Mouse (Mus musculus): ENCODE results near the gene Trim67. TPM values are rescaled to one million over a fixed set of nuclear protein-coding genes. Genes with fewer than 3 reads are reported as not detected.
A peak's percentile ranks its signal among the peaks of the same experiment; 100 is the strongest.

Trim67 gene
- 0.02 TPM in 1 of 2 replicates, not detected in the other for polyA plus RNA-seq (2012; rRNA removed)

DNA sequence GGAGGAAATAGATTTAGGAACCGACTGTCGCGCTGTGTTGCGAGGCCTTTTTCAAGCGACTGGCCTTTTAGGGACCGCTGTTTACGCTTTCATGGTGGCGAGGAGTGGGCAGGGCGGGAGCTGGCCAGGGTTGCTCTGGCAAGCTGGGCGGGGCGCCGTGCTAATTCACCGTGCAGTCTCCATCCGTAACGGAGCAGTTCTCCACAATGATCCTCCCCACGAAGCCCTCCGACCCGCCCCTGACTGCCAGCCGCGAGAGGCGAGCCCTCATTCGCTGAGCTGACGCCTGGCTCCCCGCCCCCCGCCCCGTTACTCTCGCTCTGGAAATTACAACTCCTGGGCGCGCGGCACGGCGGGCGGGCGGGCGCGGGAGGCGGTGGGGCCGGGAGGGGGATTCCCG, at the start of gene Trim67:
Gene Trim67 (plus strand): TSS at position 385 of the 400 bp plus-strand sequence.
- Histone ChIP-seq H3K4me1 (ENCODE audit: control insufficient read depth, insufficient read depth, insufficient read length) (peaks cover 16% of the 10 kb centered on the region), H3K27me3 (ENCODE audit: control insufficient read depth, insufficient read depth, low read length) (peaks cover 23% of the 10 kb centered on the region)

DNA sequence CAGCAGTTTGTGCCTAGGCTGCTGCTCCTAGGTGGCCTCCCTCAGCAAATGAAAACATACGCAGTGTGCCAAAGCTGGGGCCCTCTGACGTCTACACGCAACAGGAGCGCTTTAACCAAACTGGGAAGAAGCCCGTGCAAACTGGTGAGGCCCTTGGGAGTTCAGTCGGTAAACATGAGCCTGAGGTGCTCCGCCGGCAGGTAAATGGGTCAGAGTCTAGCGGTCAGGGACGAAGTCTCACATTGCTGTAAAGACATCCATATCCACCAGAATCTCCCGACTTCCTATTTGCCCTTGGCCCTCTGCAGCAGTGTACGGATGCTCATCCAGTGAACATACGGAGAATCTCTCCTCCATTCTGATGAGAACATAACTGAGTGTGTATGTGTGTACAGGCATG, 46.2 kb upstream of the Trim67 start:
- Histone ChIP-seq H3K4me3 (ENCODE audit: extremely low read depth, insufficient read depth, insufficient read length) (no peak overlapping the region), H3K27me3 (ENCODE audit: control insufficient read depth, insufficient read depth, low read length) (peaks cover 9% of the 10 kb centered on the region), H3K4me1 (ENCODE audit: control insufficient read depth, insufficient read depth, insufficient read length) (no peaks in the 10 kb centered on the region; the same call in 1 of the 2 replicates), H3K27ac (ENCODE audit: insufficient read depth, low read length) (no peak overlapping the region), H3K36me3 (ENCODE audit: control insufficient read depth, insufficient read depth, low read length) (no peaks in the 10 kb centered on the region)
- TF ChIP-seq CTCF (IDR thresholded peaks at IDR 0.05; ENCODE audit: extremely low read depth, insufficient read depth, insufficient read length, insufficient replicate concordance): no peak
- TF ChIP-seq POLR2A (IDR thresholded peaks at IDR 0.05; ENCODE audit: low read depth, low read length): no peak
- 84% methylated on average over 13 of the region's 13 CpGs for WGBS
- no peak for DNase-seq (ENCODE audit: low read depth in 1 of 2, low spot score in 2 of 2)

More for the DNA sequence above, at the start of gene Trim67:
- under 1% methylated on average over 28 of the region's 39 CpGs for WGBS
- DNase-seq (ENCODE audit: low read depth in 1 of 2, low spot score in 2 of 2): no peak
- no peaks in the 10 kb centered on the region for H3K36me3 ChIP-seq (ENCODE audit: control insufficient read depth, insufficient read depth, low read length)
- H3K27ac ChIP-seq (ENCODE audit: insufficient read depth, low read length): no peak within 1 kb of the TSS
- peak within 1 kb of the TSS; percentile 29; the same call in 1 of the 2 replicates for H3K4me3 ChIP-seq (ENCODE audit: extremely low read depth, insufficient read depth, insufficient read length)
- no peak for TF ChIP-seq POLR2A (IDR thresholded peaks at IDR 0.05; ENCODE audit: low read depth, low read length)
- TF ChIP-seq CTCF (IDR thresholded peaks at IDR 0.05; ENCODE audit: extremely low read depth, insufficient read depth, insufficient read length, insufficient replicate concordance): no peak

DNA sequence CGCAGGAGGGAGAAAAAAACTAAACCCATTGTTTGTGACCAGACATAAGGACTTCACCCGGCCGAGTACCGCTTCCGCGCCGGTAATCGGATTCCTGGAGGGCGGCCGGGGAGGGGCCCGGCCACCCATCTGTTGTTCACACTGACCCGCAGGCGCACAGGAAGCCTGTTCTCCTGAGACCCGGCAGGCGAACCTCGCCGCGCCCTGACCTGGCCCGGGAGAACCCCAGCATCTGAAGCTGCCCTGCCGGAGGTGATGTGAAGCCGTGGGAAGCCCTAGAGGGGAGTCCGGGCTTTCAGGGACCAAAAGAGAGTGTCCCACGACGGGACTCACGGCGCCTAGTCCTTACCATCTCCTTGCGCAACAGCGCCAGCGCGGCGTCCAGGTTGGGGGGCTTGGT, 41.7 kb upstream of the Trim67 start:
- 2% methylated on average over 31 of the region's 31 CpGs for WGBS
- DNase-seq (ENCODE audit: low read depth in 1 of 2, low spot score in 2 of 2): no peak
- peaks cover 12% of the 10 kb centered on the region for H3K27me3 ChIP-seq (ENCODE audit: control insufficient read depth, insufficient read depth, low read length)

DNA sequence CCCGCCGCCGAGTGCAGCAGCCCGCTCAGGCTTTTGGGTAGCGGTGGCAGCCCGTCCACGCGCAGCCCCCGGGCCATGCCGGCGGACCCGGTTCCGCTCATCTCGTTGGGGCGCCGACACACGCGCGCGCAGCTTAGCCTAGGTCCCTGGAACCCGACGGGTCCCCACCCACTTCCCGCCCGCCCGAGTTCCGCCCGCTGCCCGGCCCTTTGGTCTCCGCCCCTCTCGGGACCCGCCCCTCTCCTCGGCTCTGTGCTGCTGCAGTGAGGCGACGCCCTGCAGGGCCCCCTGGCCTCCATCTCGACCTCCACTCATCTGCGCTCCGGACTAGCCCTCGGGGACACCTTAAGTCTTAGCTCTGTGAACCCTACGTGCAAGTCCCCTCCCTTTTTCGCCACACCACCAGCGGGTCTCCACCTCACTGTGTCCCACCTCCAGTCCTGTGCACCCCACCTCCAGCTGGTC, 41.2 kb upstream of the Trim67 start, which contains the start of gene Fam89a:
Gene Fam89a (minus strand): TSS at position 124 of the 465 bp plus-strand sequence.
- Histone ChIP-seq H3K4me1 (ENCODE audit: control insufficient read depth, insufficient read depth, insufficient read length) (peaks cover 5% of the 10 kb centered on the region), H3K27ac (ENCODE audit: insufficient read depth, low read length) (no peak within 1 kb of the TSS), H3K4me3 (ENCODE audit: extremely low read depth, insufficient read depth, insufficient read length) (peak within 1 kb of the TSS; percentile 56), H3K36me3 (ENCODE audit: control insufficient read depth, insufficient read depth, low read length) (no peaks in the 10 kb centered on the region), H3K27me3 (ENCODE audit: control insufficient read depth, insufficient read depth, low read length) (peaks cover 12% of the 10 kb centered on the region)
- WGBS: 4% methylated on average over 41 of the region's 41 CpGs
- TF ChIP-seq POLR2A (IDR thresholded peaks at IDR 0.05; ENCODE audit: low read depth, low read length): no peak
- no peak for TF ChIP-seq CTCF (IDR thresholded peaks at IDR 0.05; ENCODE audit: extremely low read depth, insufficient read depth, insufficient read length, insufficient replicate concordance)
- peak; percentile 11 to 60 for DNase-seq (ENCODE audit: low read depth in 1 of 2, low spot score in 2 of 2)

More for the DNA sequence above, 41.7 kb upstream of the Trim67 start:
- H3K4me1 ChIP-seq (ENCODE audit: control insufficient read depth, insufficient read depth, insufficient read length): peaks cover 5% of the 10 kb centered on the region
- TF ChIP-seq POLR2A (IDR thresholded peaks at IDR 0.05; ENCODE audit: low read depth, low read length) (no peak), CTCF (IDR thresholded peaks at IDR 0.05; ENCODE audit: extremely low read depth, insufficient read depth, insufficient read length, insufficient replicate concordance) (no peak)
- H3K36me3 ChIP-seq (ENCODE audit: control insufficient read depth, insufficient read depth, low read length): no peaks in the 10 kb centered on the region
- H3K27ac ChIP-seq (ENCODE audit: insufficient read depth, low read length): no peak overlapping the region
- peak overlapping the region; percentile 56 for H3K4me3 ChIP-seq (ENCODE audit: extremely low read depth, insufficient read depth, insufficient read length)

DNA sequence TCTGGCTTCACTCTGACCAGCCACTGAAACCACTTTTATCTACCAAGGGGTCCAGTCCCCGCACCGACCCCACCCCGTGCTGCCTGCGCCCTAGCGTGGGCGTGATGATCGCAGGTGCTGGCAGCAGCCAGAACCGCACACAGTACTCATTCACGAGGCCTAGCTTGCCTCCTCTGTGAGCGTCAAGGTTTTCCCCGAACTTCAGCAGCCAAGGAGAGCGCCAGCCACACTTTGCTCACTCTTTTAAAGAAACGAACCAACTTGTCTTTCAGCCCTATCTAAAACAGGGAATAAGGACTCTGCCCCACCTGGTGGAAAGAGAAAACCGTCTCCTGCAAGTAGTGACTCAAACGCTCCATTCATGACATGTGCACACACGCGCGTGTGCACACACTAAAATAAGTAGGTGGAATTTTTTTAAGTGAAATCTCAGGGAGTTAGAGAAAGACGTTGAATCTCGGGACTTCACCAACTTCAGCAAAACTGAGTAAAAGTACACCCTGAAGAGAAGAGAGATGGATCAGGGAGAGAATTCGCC, 40.5 kb upstream of the Trim67 start:
- peaks cover 12% of the 10 kb centered on the region for H3K27me3 ChIP-seq (ENCODE audit: control insufficient read depth, insufficient read depth, low read length)
- no peaks in the 10 kb centered on the region for H3K36me3 ChIP-seq (ENCODE audit: control insufficient read depth, insufficient read depth, low read length)
- H3K4me1 ChIP-seq (ENCODE audit: control insufficient read depth, insufficient read depth, insufficient read length): peaks cover 5% of the 10 kb centered on the region
- WGBS: 49% methylated on average over 21 of the region's 21 CpGs
- H3K4me3 ChIP-seq (ENCODE audit: extremely low read depth, insufficient read depth, insufficient read length): no peak overlapping the region
- DNase-seq (ENCODE audit: low read depth in 1 of 2, low spot score in 2 of 2): no peak
- TF ChIP-seq POLR2A (IDR thresholded peaks at IDR 0.05; ENCODE audit: low read depth, low read length): no peak
- no peak for TF ChIP-seq CTCF (IDR thresholded peaks at IDR 0.05; ENCODE audit: extremely low read depth, insufficient read depth, insufficient read length, insufficient replicate concordance)
- no peak overlapping the region for H3K27ac ChIP-seq (ENCODE audit: insufficient read depth, low read length)

DNA sequence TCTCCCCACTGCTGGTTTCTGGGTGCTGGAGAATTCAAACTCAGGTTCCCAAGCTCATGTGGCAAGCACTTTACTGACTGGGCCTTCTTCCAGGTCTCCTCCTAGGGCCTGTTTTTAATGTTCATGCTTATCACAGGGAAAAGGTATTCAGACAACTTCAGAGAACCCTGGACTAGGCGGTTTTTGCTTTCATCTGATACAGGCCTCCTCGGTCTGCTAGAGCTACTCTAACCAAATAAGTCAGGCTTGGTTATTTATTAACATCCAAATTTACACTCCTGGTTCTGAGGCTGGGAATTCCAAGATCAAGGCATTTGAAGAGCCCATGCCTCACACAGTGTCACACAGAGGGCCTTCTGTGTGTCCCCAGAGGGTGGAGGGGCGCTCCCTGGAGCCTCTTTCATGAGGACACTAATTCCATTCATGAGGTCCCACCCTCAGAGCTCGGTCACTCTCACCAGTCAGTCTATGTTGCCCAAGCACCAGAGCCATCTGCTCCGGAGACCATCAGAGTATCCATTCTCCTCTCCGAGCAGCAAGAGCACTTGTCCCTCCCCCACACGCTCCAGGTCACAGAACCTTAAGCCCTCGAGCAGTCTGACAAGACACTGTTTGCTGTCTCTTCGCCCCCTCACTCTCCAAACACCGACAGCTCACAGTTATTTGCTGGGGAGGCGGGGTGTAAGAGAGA, 38.6 kb upstream of the Trim67 start:
- 59% methylated on average over 11 of the region's 11 CpGs for WGBS
- Histone ChIP-seq H3K36me3 (ENCODE audit: control insufficient read depth, insufficient read depth, low read length) (no peaks in the 10 kb centered on the region), H3K4me1 (ENCODE audit: control insufficient read depth, insufficient read depth, insufficient read length) (peaks cover 5% of the 10 kb centered on the region), H3K27ac (ENCODE audit: insufficient read depth, low read length) (no peak overlapping the region), H3K4me3 (ENCODE audit: extremely low read depth, insufficient read depth, insufficient read length) (no peak overlapping the region), H3K27me3 (ENCODE audit: control insufficient read depth, insufficient read depth, low read length) (peaks cover 12% of the 10 kb centered on the region)
- DNase-seq (ENCODE audit: low read depth in 1 of 2, low spot score in 2 of 2): no peak
- no peak for TF ChIP-seq CTCF (IDR thresholded peaks at IDR 0.05; ENCODE audit: extremely low read depth, insufficient read depth, insufficient read length, insufficient replicate concordance)
- no peak for TF ChIP-seq POLR2A (IDR thresholded peaks at IDR 0.05; ENCODE audit: low read depth, low read length)

DNA sequence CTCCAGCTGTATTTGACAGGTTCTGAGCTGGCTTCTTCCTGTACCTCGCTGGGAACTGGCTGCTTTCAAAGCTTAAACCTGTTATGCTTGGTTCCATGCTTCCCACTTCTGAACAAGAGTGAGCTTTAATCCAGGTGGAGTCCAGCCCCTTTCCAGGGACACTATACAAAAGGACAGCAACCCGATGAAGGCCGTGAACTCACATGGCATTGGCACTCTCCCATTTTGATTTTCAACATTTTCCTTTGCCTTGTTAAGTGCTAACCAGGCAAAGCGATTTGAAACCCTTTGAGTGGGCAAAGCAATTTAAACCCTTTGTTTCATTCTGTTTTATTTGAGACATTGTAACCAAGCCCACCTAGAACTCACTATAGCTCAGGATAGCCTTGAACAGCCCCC, 38.1 kb upstream of the Trim67 start:
- no peak overlapping the region for H3K4me3 ChIP-seq (ENCODE audit: extremely low read depth, insufficient read depth, insufficient read length)
- H3K36me3 ChIP-seq (ENCODE audit: control insufficient read depth, insufficient read depth, low read length): no peaks in the 10 kb centered on the region
- no peak overlapping the region for H3K27ac ChIP-seq (ENCODE audit: insufficient read depth, low read length)
- 66% methylated on average over 4 of the region's 4 CpGs for WGBS
- peaks cover 12% of the 10 kb centered on the region for H3K27me3 ChIP-seq (ENCODE audit: control insufficient read depth, insufficient read depth, low read length)
- TF ChIP-seq POLR2A (IDR thresholded peaks at IDR 0.05; ENCODE audit: low read depth, low read length) (no peak), CTCF (IDR thresholded peaks at IDR 0.05; ENCODE audit: extremely low read depth, insufficient read depth, insufficient read length, insufficient replicate concordance) (no peak)
- peaks cover 5% of the 10 kb centered on the region for H3K4me1 ChIP-seq (ENCODE audit: control insufficient read depth, insufficient read depth, insufficient read length)
- no peak for DNase-seq (ENCODE audit: low read depth in 1 of 2, low spot score in 2 of 2)
